ENCODE assay signal across 12 mouse cellular contexts in the genomic region with DNA sequence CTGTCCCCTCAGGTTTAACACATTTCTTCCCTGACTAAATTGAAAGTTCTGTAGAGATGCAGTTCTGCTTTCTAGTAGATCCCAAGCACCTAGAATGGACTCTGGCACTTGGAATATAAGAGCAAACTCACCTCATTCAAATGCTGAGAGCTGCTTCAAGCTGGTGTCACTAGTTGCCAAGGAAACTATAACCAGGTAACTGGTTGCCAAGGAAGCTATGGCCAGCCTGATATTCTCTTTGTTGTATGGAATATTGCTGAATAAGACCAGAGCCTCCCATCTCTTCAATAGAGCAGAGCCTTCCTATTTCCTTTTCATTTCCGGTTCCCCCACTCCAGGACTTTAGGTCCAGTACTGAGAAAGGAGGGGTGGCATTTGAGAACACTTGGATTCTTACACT.
"Had no signal": no experiment of that assay in that cellular context is flagged by ENCODE, and none has a peak within 500 bp of the region (broad histone marks: within the 10 kb centered on the region; RNA-seq: fewer than 3 reads in every experiment).

No protein-coding gene starts in this region.

- H3K9me3 ChIP-seq: limb, embryonic 15.5 days; liver, embryonic 12.5 days; neural tube, embryonic 12.5 days had no signal

- H3K4me1 ChIP-seq: limb, embryonic 15.5 days; liver, embryonic 12.5 days; neural tube, embryonic 12.5 days had no signal

- H3K4me2 ChIP-seq: limb, embryonic 15.5 days; liver, embryonic 12.5 days; lung, embryonic 14.5 days; neural tube, embryonic 12.5 days had no signal

- H3K9ac ChIP-seq: limb, embryonic 15.5 days; liver, embryonic 12.5 days; lung, embryonic 14.5 days; neural tube, embryonic 12.5 days had no signal

- ATAC-seq: liver, embryonic 12.5 days had no signal

- H3K36me3 ChIP-seq: limb, embryonic 15.5 days; liver, embryonic 12.5 days; neural tube, embryonic 12.5 days had no signal

- H3K4me3 ChIP-seq: limb, embryonic 15.5 days; liver, embryonic 12.5 days; neural tube, embryonic 12.5 days had no signal

- H3K27me3 ChIP-seq: limb, embryonic 15.5 days; liver, embryonic 12.5 days; neural tube, embryonic 12.5 days had no signal

- H3K27ac ChIP-seq: kidney, postnatal 0 days; limb, embryonic 15.5 days; liver, embryonic 12.5 days; neural tube, embryonic 12.5 days; stomach, postnatal 0 days had no signal

- DNase-seq: kidney, adult 11 months; layer of hippocampus, adult 9-11 months; layer of hippocampus, postnatal 36 days; lung, embryonic 14.5 days; lung, postnatal 14 days; thymus, adult 2 months; thymus, postnatal 4 days had no signal
